Mouse (Mus musculus) limb, embryonic 14.5 days (tissue): ENCODE results near the gene Acvr1b. TPM values are rescaled to one million over a fixed set of nuclear protein-coding genes. Genes with fewer than 3 reads are reported as not detected.

Experiments
- ATAC-seq: fragments of 200-750 bp; cut with Nextera tagmentation; 2 replicates; pipeline ENCODE4 v1.8.0; 2017; ENCODE audit warnings: low read depth, moderate number of reproducible peaks, moderate TSS enrichment; ENCODE audit not compliant: low FRiP score
- DNase-seq: peaks from one replicate; pipeline ENCODE4 v3.0.0-alpha.2; 2015; ENCODE audit warnings: low spot score
- H3K27ac ChIP-seq: fragments of 300-500 bp; sonication (generic); replicated peaks from 2 replicates; pipeline ENCODE4 v1.5.1; 2014; ENCODE audit warnings: low read depth, mild to moderate bottlenecking, low read length, moderate library complexity, mixed read lengths
- H3K27me3 ChIP-seq: fragments of 300-500 bp; sonication (generic); 2 replicates; pipeline ENCODE4 v1.6.1; 2014; ENCODE audit warnings: low read length, mixed read lengths; ENCODE audit not compliant: control insufficient read depth, insufficient read depth
- H3K36me3 ChIP-seq: fragments of 300-500 bp; sonication (generic); 2 replicates; pipeline ENCODE4 v1.6.1; 2014; ENCODE audit warnings: mild to moderate bottlenecking, low read length, moderate library complexity, mixed read lengths; ENCODE audit not compliant: control insufficient read depth, insufficient read depth
- H3K4me1 ChIP-seq: fragments of 300-500 bp; sonication (generic); 2 replicates; pipeline ENCODE4 v1.6.1; 2014; ENCODE audit warnings: antibody characterized with exemption, low read length, mixed read lengths; ENCODE audit not compliant: control insufficient read depth, insufficient read depth
- H3K4me2 ChIP-seq: fragments of 300-500 bp; sonication (generic); replicated peaks from 2 replicates; pipeline ENCODE4 v1.6.1; 2014; ENCODE audit warnings: low read depth, mild to moderate bottlenecking, low read length, moderate library complexity; ENCODE audit not compliant: severe bottlenecking
- H3K4me3 ChIP-seq: fragments of 300-500 bp; sonication (generic); replicated peaks from 2 replicates; pipeline ENCODE4 v1.5.1; 2014; ENCODE audit warnings: low read length
- H3K9ac ChIP-seq: fragments of 300-500 bp; sonication (generic); 2 replicates; pipeline ENCODE4 v1.6.1; 2014; ENCODE audit warnings: mild to moderate bottlenecking, low read depth, low read length, moderate library complexity; ENCODE audit not compliant: severe bottlenecking
- H3K9me3 ChIP-seq: fragments of 300-500 bp; sonication (generic); 2 replicates; pipeline ENCODE4 v1.6.1; 2016; ENCODE audit warnings: low read length; ENCODE audit not compliant: control insufficient read depth
- POLR2A ChIP-seq: fragments of 200-500 bp; IDR thresholded peaks from 2 replicates; pipeline ENCODE4 v1.8.0; 2012; ENCODE audit warnings: inconsistent platforms, mild to moderate bottlenecking, moderate library complexity, borderline replicate concordance; ENCODE audit not compliant: insufficient read depth, insufficient read length; ENCODE audit errors: extremely low read depth
- WGBS: fragments of 180-500 bp; shearing (Covaris S2); extraction: QIAGEN DNeasy Blood & Tissue Kit; methylation state at CpG from one replicate; pipeline ENCODE4 v1.1.7; 2014; 5-methylcytosine and 5-hydroxymethylcytosine counted together
- polyA plus RNA-seq, 2 experiments: library from polyadenylated mRNA; depleted of rRNA in 1 of 2; stranded (reverse) in 1 of 2; unstranded in 1 of 2; fragments of >200 nt; fragmentation: Nextera tagmentation in 1 of 2; extraction: Ambion mirVana in 1 of 2; gene quantifications; 2 replicates each; pipeline versions ENCODE4 v1.2.1 to v1.2.3; 2012 to 2014

Acvr1b gene
- polyA plus RNA-seq, 2 experiments = 12.3 to 27.2 TPM

- Histone ChIP-seq H3K4me3 (no peak overlapping the region), H3K9me3 (no peaks in the 10 kb centered on the region), H3K9ac (no peak overlapping the region), H3K27ac (no peak overlapping the region), H3K36me3 (peaks cover 39% of the 10 kb centered on the region), H3K27me3 (no peaks in the 10 kb centered on the region), H3K4me1 (peaks cover 6% of the 10 kb centered on the region; the same call in 1 of the 2 replicates), H3K4me2 (no peak overlapping the region)
- ATAC-seq (no peak), DNase-seq (no peak)
- 82% methylated on average over 7 of the region's 7 CpGs for WGBS
- TF ChIP-seq POLR2A = no peak
These were observed 18.8 kb downstream of the Acvr1b start for GRCm38 (mm10) chr15:101192651-101193050.

- no peak for ATAC-seq
- peaks cover 6% of the 10 kb centered on the region; the same call in 1 of the 2 replicates for H3K4me1 ChIP-seq
- no peak overlapping the region for H3K9ac ChIP-seq
- TF ChIP-seq POLR2A = no peak
- H3K4me2 ChIP-seq = no peak overlapping the region
- no peaks in the 10 kb centered on the region for H3K27me3 ChIP-seq
- H3K9me3 ChIP-seq = no peaks in the 10 kb centered on the region
- no peak overlapping the region for H3K27ac ChIP-seq
- no peak overlapping the region for H3K4me3 ChIP-seq
- 87% methylated on average over 6 of the region's 6 CpGs for WGBS
- DNase-seq = no peak
- peaks cover 45% of the 10 kb centered on the region for H3K36me3 ChIP-seq
These were observed 20.1 kb downstream of the Acvr1b start for GRCm38 (mm10) chr15:101193971-101194370.

- Histone ChIP-seq H3K4me3 (no peak overlapping the region), H3K27ac (no peak overlapping the region), H3K9ac (no peak overlapping the region), H3K4me2 (no peak overlapping the region), H3K27me3 (no peaks in the 10 kb centered on the region), H3K36me3 (peaks cover 56% of the 10 kb centered on the region), H3K4me1 (peaks cover 6% of the 10 kb centered on the region; the same call in 1 of the 2 replicates), H3K9me3 (no peaks in the 10 kb centered on the region)
- DNase-seq (no peak), ATAC-seq (no peak)
- 86% methylated on average over 16 of the region's 16 CpGs for WGBS
- TF ChIP-seq POLR2A = no peak
These were observed 21.3 kb downstream of the Acvr1b start for GRCm38 (mm10) chr15:101194951-101195823.

GRCm38 (mm10) chr15:101196079-101196795 lies 22.4 kb downstream of the Acvr1b start:
- no peak for ATAC-seq
- no peak for DNase-seq
- H3K4me1 ChIP-seq = peaks cover 6% of the 10 kb centered on the region; the same call in 1 of the 2 replicates
- H3K4me3 ChIP-seq = no peak overlapping the region
- no peak for TF ChIP-seq POLR2A
- no peaks in the 10 kb centered on the region for H3K9me3 ChIP-seq
- no peak overlapping the region for H3K4me2 ChIP-seq
- 98% methylated on average over 8 of the region's 8 CpGs for WGBS
- peaks cover 66% of the 10 kb centered on the region for H3K36me3 ChIP-seq
- no peak overlapping the region for H3K27ac ChIP-seq
- H3K27me3 ChIP-seq = no peaks in the 10 kb centered on the region
- H3K9ac ChIP-seq = no peak overlapping the region

GRCm38 (mm10) chr15:101196961-101197360 lies 23.1 kb downstream of the Acvr1b start:
- no peak overlapping the region for H3K4me3 ChIP-seq
- H3K36me3 ChIP-seq = peaks cover 73% of the 10 kb centered on the region
- H3K4me2 ChIP-seq = no peak overlapping the region
- no peaks in the 10 kb centered on the region for H3K27me3 ChIP-seq
- H3K9me3 ChIP-seq = no peaks in the 10 kb centered on the region
- TF ChIP-seq POLR2A = no peak
- ATAC-seq = no peak
- DNase-seq = no peak
- no peak overlapping the region for H3K27ac ChIP-seq
- no peaks in the 10 kb centered on the region; the same call in 1 of the 2 replicates for H3K4me1 ChIP-seq
- no peak overlapping the region for H3K9ac ChIP-seq
